Comparison of ENCODE assay signal across 8 mouse cellular contexts in genomic region chr12:86800336-86800735, GRCm38 (mm10).
DNase-seq lines count a peak whose midpoint lies in the region; ATAC-seq and TF ChIP-seq lines count a peak whose summit lies in the region.

No protein-coding gene starts in this region.

- no peak overlapping the region for H3K9ac ChIP-seq in limb, embryonic 15.5 days

- 19% methylated on average over 4 of the region's 4 CpGs for WGBS in limb, embryonic 15.5 days

- H3K27me3 ChIP-seq in testis, adult 2 months (ENCODE audit: control insufficient read depth, insufficient read depth, low read length), result no peaks in the 10 kb centered on the region
- no peaks in the 10 kb centered on the region for H3K27me3 ChIP-seq in limb, embryonic 15.5 days

- no peaks in the 10 kb centered on the region for H3K36me3 ChIP-seq in testis, adult 2 months (ENCODE audit: control insufficient read depth, insufficient read depth, low read length)
- H3K36me3 ChIP-seq in limb, embryonic 15.5 days, result no peaks in the 10 kb centered on the region

- H3K4me1 ChIP-seq in testis, adult 2 months (ENCODE audit: control insufficient read depth, insufficient read depth, low read length), result peaks cover 25% of the 10 kb centered on the region
- H3K4me1 ChIP-seq in limb, embryonic 15.5 days, result peaks cover 70% of the 10 kb centered on the region

- intact Hi-C loops in left cerebral cortex, postnatal 10 days (cut with DNase I), result loop anchor here (5.0 kb wide), 1 partner anchor 82 kb away; the partner anchor contains the start of gene Irf2bpl

- no peak for TF ChIP-seq POLR2A in testis, adult 2 months (IDR thresholded peaks at IDR 0.05; ENCODE audit: control insufficient read depth, low read depth, low read length)

- peak overlapping the region; percentile 80 for H3K27ac ChIP-seq in testis, adult 2 months (ENCODE audit: control insufficient read depth, insufficient read depth, low read depth, low read length)
- peak overlapping the region; percentile 96 for H3K27ac ChIP-seq in limb, embryonic 15.5 days

- no peaks in the 10 kb centered on the region for H3K9me3 ChIP-seq in limb, embryonic 15.5 days

- peak overlapping the region; percentile 42 for H3K4me2 ChIP-seq in limb, embryonic 15.5 days

- TF ChIP-seq CTCF in testis, adult 2 months (IDR thresholded peaks at IDR 0.05; ENCODE audit: control insufficient read depth, insufficient read depth, insufficient replicate concordance, low read depth, low read length), result no peak

- no peak overlapping the region for H3K4me3 ChIP-seq in testis, adult 2 months (ENCODE audit: control insufficient read depth, low read depth, low read length)
- no peak overlapping the region for H3K4me3 ChIP-seq in limb, embryonic 15.5 days

- no peak for ATAC-seq in limb, embryonic 15.5 days (ENCODE audit: insufficient number of reproducible peaks, low FRiP score, low TSS enrichment, low read depth)

- DNase-seq in adrenal gland, adult (ENCODE audit: inconsistent age in 2 of 2, low spot score in 1 of 2), result peak; percentile 56 to 84
- no peak for DNase-seq in adrenal gland, postnatal 4 days (ENCODE audit: low spot score in 2 of 2)
- no peak for DNase-seq in testis, postnatal 10 days (ENCODE audit: low spot score)
- DNase-seq in right cerebral cortex, postnatal 14 days, result no peak
- no peak for DNase-seq in left cerebral cortex, postnatal 10 days (ENCODE audit: extremely low spot score in 1 of 2, low spot score in 2 of 2)
- DNase-seq in frontal cortex, postnatal 14 days (ENCODE audit: low spot score in 2 of 2), result no peak

Comparison
In these comparisons a context has a peak if more than half of its experiments do, and no peak if none do; other contexts are left out.
1. DNase-seq: peak in adrenal gland, adult (2 of 2); none in adrenal gland, postnatal 4 days (0 of 2), testis, postnatal 10 days (single experiment), right cerebral cortex, postnatal 14 days (single experiment), left cerebral cortex, postnatal 10 days (0 of 2) and frontal cortex, postnatal 14 days (0 of 2).